Mouse (Mus musculus): ENCODE results near the gene Atp6v1g3.

GRCm38 (mm10) chr1:138326091-138326490, 52.6 kb downstream of the Atp6v1g3 start:
- TF ChIP-seq GATA1 (IDR thresholded peaks at IDR 0.05; ENCODE audit: low read length) (no peak), TAL1 (IDR thresholded peaks at IDR 0.05; ENCODE audit: low read length) (no peak)
